Comparison of ENCODE assay signal across 9 mouse cellular contexts in the genomic region with DNA sequence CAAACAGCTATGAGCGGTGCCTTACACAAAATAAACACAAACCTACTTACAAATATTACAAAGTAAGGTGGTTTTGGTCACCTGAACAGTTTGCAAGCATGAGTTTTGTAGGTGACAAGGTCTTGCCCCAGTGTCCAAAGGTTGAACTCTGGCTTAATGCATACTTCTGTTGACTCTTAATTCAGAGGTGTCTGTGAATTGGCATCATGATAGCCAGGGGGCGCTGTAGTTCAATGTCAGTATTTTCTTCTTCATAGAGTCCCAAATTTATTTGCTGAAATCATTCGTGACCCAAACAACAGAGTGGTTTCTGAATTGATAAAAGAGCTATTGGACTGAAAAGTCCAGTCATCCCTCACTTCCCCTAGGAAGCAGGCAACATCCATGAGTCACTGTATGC. TPM values are rescaled to one million over a fixed set of nuclear protein-coding genes. Genes with fewer than 3 reads are reported as not detected.
A peak's percentile ranks its signal among the peaks of the same experiment; 100 is the strongest.
DNase-seq lines count a peak whose midpoint lies in the region; ATAC-seq and TF ChIP-seq lines count a peak whose summit lies in the region.
"Had no signal": no experiment of that assay in that cellular context is flagged by ENCODE, and none has a peak within 500 bp of the region (broad histone marks: within the 10 kb centered on the region; RNA-seq: fewer than 3 reads in every experiment).

No protein-coding gene starts in this region.

- no peaks in the 10 kb centered on the region for H3K4me1 ChIP-seq in forebrain, embryonic 11.5 days (replicated peaks; ENCODE audit: control insufficient read depth, insufficient read depth, low read length)
- no peaks in the 10 kb centered on the region for H3K4me1 ChIP-seq in forebrain, embryonic 15.5 days
- H3K4me1 ChIP-seq in ES-Bruce4 (ENCODE audit: control insufficient read depth, insufficient read depth, low read length): no peaks in the 10 kb centered on the region
- no peaks in the 10 kb centered on the region; the same call in 1 of the 2 replicates for H3K4me1 ChIP-seq in spleen, adult 2 months (ENCODE audit: control insufficient read depth, insufficient read depth, insufficient read length)

- no peak for TF ChIP-seq POLR2A in ES-Bruce4 (IDR thresholded peaks at IDR 0.05; ENCODE audit: insufficient read depth, low read length)
- no peak for TF ChIP-seq POLR2A in spleen, adult 2 months (IDR thresholded peaks at IDR 0.05; ENCODE audit: low read depth, low read length)

- no peak for ATAC-seq in forebrain, embryonic 11.5 days (replicated peaks; ENCODE audit: low FRiP score)
- no peak for ATAC-seq in forebrain, embryonic 15.5 days (replicated peaks)
- ATAC-seq in cerebellum, adult (ENCODE audit: insufficient number of reproducible peaks, low FRiP score, low TSS enrichment): peak; percentile 49; the same call in 1 of the 2 replicates
- peak; percentile 78 for ATAC-seq in megakaryocyte, adult 5-6 weeks (ENCODE audit: poor library complexity, severe bottlenecking)

- H3K9ac ChIP-seq in forebrain, embryonic 11.5 days (ENCODE audit: low read length): no peak overlapping the region
- no peak overlapping the region for H3K9ac ChIP-seq in forebrain, embryonic 15.5 days (replicated peaks)
- H3K9ac ChIP-seq in ES-Bruce4 (ENCODE audit: low read depth, poor library complexity, severe bottlenecking): no peak overlapping the region

- no peak overlapping the region for H3K4me2 ChIP-seq in forebrain, embryonic 11.5 days (ENCODE audit: low read depth, low read length, severe bottlenecking)
- H3K4me2 ChIP-seq in forebrain, embryonic 15.5 days (replicated peaks): no peak overlapping the region

- DNase-seq in forebrain, embryonic 11.5 days (ENCODE audit: low spot score): peak; percentile 68
- DNase-seq in gastrocnemius, adult 2 months: peak; percentile 79
- peak; percentile 67 for DNase-seq in layer of hippocampus, adult 9-10 months (ENCODE audit: low spot score)
- DNase-seq in spleen, adult 2 months (ENCODE audit: low read depth in 1 of 2, low spot score in 2 of 2): peak; percentile 52 to 81

- no peak overlapping the region for H3K27ac ChIP-seq in forebrain, embryonic 11.5 days (ENCODE audit: low read depth, low read length)
- no peak overlapping the region for H3K27ac ChIP-seq in forebrain, embryonic 15.5 days (replicated peaks)
- no peak overlapping the region for H3K27ac ChIP-seq in ES-Bruce4 (ENCODE audit: insufficient read depth, low read length)
- peak overlapping the region; percentile 56 for H3K27ac ChIP-seq in gastrocnemius, adult 2 months
- H3K27ac ChIP-seq in spleen, adult 2 months (ENCODE audit: insufficient read depth, low read length): no peak overlapping the region

- TF ChIP-seq EP300 in ES-Bruce4 (IDR thresholded peaks at IDR 0.05; ENCODE audit: insufficient read depth, low read depth, low read length): no peak

- H3K9me3 ChIP-seq in forebrain, embryonic 11.5 days (ENCODE audit: control insufficient read depth, low read length): no peaks in the 10 kb centered on the region
- no peaks in the 10 kb centered on the region for H3K9me3 ChIP-seq in forebrain, embryonic 15.5 days
- 0 out of 2 replicates have a peak, but pooled peaks cover 3% of the 10 kb centered on the region for H3K9me3 ChIP-seq in ES-Bruce4 (replicated peaks; ENCODE audit: control insufficient read depth, insufficient read depth, low read length, poor library complexity, severe bottlenecking)

- no peak overlapping the region for H3K4me3 ChIP-seq in forebrain, embryonic 11.5 days (ENCODE audit: low read depth, low read length)
- no peak overlapping the region for H3K4me3 ChIP-seq in forebrain, embryonic 15.5 days
- no peak overlapping the region for H3K4me3 ChIP-seq in ES-Bruce4 (ENCODE audit: low read depth, low read length)
- H3K4me3 ChIP-seq in gastrocnemius, adult 2 months: no peak overlapping the region
- no peak overlapping the region for H3K4me3 ChIP-seq in spleen, adult 2 months (ENCODE audit: extremely low read depth, insufficient read depth, insufficient read length)

- TF ChIP-seq CTCF in ES-Bruce4 (IDR thresholded peaks at IDR 0.05; ENCODE audit: low read depth, low read length): peak; percentile 29
- peak; percentile 86 for TF ChIP-seq CTCF in gastrocnemius, adult 2 months (IDR thresholded peaks at IDR 0.05)
- TF ChIP-seq CTCF in spleen, adult 2 months (IDR thresholded peaks at IDR 0.05; ENCODE audit: extremely low read depth, insufficient read depth, insufficient read length, insufficient replicate concordance): 0 out of 2 replicates have a peak, but pooled peaks have one; percentile 6

- no peaks in the 10 kb centered on the region for H3K36me3 ChIP-seq in forebrain, embryonic 11.5 days (ENCODE audit: control insufficient read depth, insufficient read depth, low read length)
- H3K36me3 ChIP-seq in forebrain, embryonic 15.5 days: no peaks in the 10 kb centered on the region
- no peaks in the 10 kb centered on the region for H3K36me3 ChIP-seq in ES-Bruce4 (ENCODE audit: control insufficient read depth, insufficient read depth, low read length, poor library complexity, severe bottlenecking)
- no peaks in the 10 kb centered on the region for H3K36me3 ChIP-seq in spleen, adult 2 months (ENCODE audit: control insufficient read depth, insufficient read depth, low read length)

- no peaks in the 10 kb centered on the region for H3K27me3 ChIP-seq in forebrain, embryonic 11.5 days (ENCODE audit: control insufficient read depth, insufficient read depth, low read length)
- no peaks in the 10 kb centered on the region for H3K27me3 ChIP-seq in forebrain, embryonic 15.5 days
- no peaks in the 10 kb centered on the region for H3K27me3 ChIP-seq in ES-Bruce4 (ENCODE audit: control insufficient read depth, insufficient read depth, low read length, poor library complexity, severe bottlenecking)
- H3K27me3 ChIP-seq in spleen, adult 2 months (ENCODE audit: control insufficient read depth, insufficient read depth, low read length): no peaks in the 10 kb centered on the region

- intact Hi-C loops in gastrocnemius, adult 2 months (cut with DNase I): loop anchor here (5.0 kb wide), 1 partner anchor 224 kb away; no protein-coding TSS in a partner anchor

- 40% methylated on average over 3 of the region's 3 CpGs for WGBS in forebrain, embryonic 11.5 days
- WGBS in forebrain, embryonic 15.5 days: 31% methylated on average over 3 of the region's 3 CpGs
- 34% methylated on average over 3 of the region's 3 CpGs for WGBS in spleen, adult 2 months

RNA-seq across cellular contexts. Expression of a gene that starts 50.2 kb away (rescaled TPM):
- not detected in 2 replicates for polyA plus RNA-seq in forebrain, embryonic 11.5 days (2014; fragmentation: Nextera tagmentation; extraction: Ambion mirVana)
- 0.15 and 0.17 TPM in 2 replicates for polyA plus RNA-seq in forebrain, embryonic 15.5 days (2015; fragmentation: Nextera tagmentation; extraction: Ambion mirVana)
- polyA plus RNA-seq in ES-Bruce4 (2011; ENCODE audit: insufficient read depth, insufficient read length, low read depth, missing spikeins): 0.66 and 0.81 TPM in 2 replicates
- 100 to 1,000 TPM; 248 to 338 TPM for total RNA-seq in gastrocnemius, adult 2 months (2021)
- total RNA-seq in megakaryocyte, adult 5-6 weeks (2015): not detected in 2 replicates
- total RNA-seq in megakaryocyte, adult 5-6 weeks (2017): not detected in 2 replicates
- polyA plus RNA-seq in spleen, adult 2 months (2012; rRNA removed): 0.01 TPM in 1 of 2 replicates, not detected in the other
- total RNA-seq: hematopoietic stem cell, adult 5-6 weeks had no signal

RNA-seq across cellular contexts. Expression of a gene that starts 54.1 kb away (rescaled TPM):
- polyA plus RNA-seq in forebrain, embryonic 11.5 days (2014; fragmentation: Nextera tagmentation; extraction: Ambion mirVana): 1.1 TPM in 2 replicates
- polyA plus RNA-seq in forebrain, embryonic 15.5 days (2015; fragmentation: Nextera tagmentation; extraction: Ambion mirVana): 0.51 and 0.81 TPM in 2 replicates
- polyA plus RNA-seq in ES-Bruce4 (2011; ENCODE audit: insufficient read depth, insufficient read length, low read depth, missing spikeins): not detected in 2 replicates
- total RNA-seq in gastrocnemius, adult 2 months (2021): not detected
- total RNA-seq in megakaryocyte, adult 5-6 weeks (2015): not detected in 2 replicates
- total RNA-seq in megakaryocyte, adult 5-6 weeks (2017): not detected in 2 replicates
- polyA plus RNA-seq in spleen, adult 2 months (2012; rRNA removed): 0.16 TPM in 1 of 2 replicates, not detected in the other
- total RNA-seq: hematopoietic stem cell, adult 5-6 weeks had no signal

Comparison
In these comparisons a context has a peak if more than half of its experiments do, and no peak if none do; other contexts are left out.
1. ATAC-seq: peak in cerebellum, adult (single experiment) and megakaryocyte, adult 5-6 weeks (single experiment); none in forebrain, embryonic 11.5 days (single experiment) and forebrain, embryonic 15.5 days (single experiment).
2. CTCF ChIP-seq: peak in every context shown above with its lines; median percentile 86 in gastrocnemius, adult 2 months; 29 in ES-Bruce4; 6 in spleen, adult 2 months.
3. Peak in every context shown above with its lines, with median percentiles within 50 percentile points of each other: DNase-seq.